Mouse (Mus musculus) cortical plate, adult 2 months (tissue): ENCODE results near the gene Wipi1.

Experiments
- CTCF ChIP-seq: fragments of 200-500 bp; IDR thresholded peaks from 2 replicates; pipeline ENCODE4 v1.5.1; 2011; ENCODE audit warnings: mild to moderate bottlenecking, control low read depth, low read length; ENCODE audit not compliant: insufficient read depth; ENCODE audit errors: extremely low read depth
- POLR2A ChIP-seq: fragments of 200-500 bp; IDR thresholded peaks from 2 replicates; pipeline ENCODE4 v1.6.1; 2011; ENCODE audit warnings: mild to moderate bottlenecking, low read length, control low read depth; ENCODE audit not compliant: insufficient read depth; ENCODE audit errors: extremely low read depth

DNA sequence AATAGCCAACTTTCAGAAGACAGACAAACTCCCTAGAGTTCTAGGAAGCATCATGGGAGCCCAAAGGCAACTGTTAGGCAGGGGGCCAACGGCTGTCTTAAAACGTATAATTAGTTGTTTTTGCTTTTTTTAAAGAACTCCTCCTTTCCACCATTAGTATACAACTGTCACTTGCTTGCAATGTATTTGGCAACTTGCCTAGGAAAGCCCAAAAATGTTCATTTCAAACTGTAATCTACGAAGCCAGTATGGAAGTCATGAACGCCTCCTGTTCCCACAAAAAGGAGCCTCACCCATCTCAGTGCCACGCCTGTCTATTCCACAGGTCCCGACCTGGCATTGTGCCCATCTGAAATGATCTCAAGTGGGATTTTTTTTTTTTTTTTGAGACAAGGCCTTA is 35.9 kb downstream of the Wipi1 start:
- TF ChIP-seq CTCF = no peak
- no peak for TF ChIP-seq POLR2A
